Mouse (Mus musculus) bone marrow macrophage, adult 2 months (primary cell): ENCODE results near the gene Tmem170b.

Experiments used
- CTCF ChIP-seq: IDR thresholded peaks from 2 replicates; pipeline ENCODE4 v1.5.1; 2012; ENCODE audit warnings: low read depth, mild to moderate bottlenecking, low read length, moderate library complexity
- POLR2A ChIP-seq: IDR thresholded peaks from 2 replicates; pipeline ENCODE4 v1.6.1; 2012; ENCODE audit warnings: mild to moderate bottlenecking, low read depth, low read length, borderline replicate concordance

DNA sequence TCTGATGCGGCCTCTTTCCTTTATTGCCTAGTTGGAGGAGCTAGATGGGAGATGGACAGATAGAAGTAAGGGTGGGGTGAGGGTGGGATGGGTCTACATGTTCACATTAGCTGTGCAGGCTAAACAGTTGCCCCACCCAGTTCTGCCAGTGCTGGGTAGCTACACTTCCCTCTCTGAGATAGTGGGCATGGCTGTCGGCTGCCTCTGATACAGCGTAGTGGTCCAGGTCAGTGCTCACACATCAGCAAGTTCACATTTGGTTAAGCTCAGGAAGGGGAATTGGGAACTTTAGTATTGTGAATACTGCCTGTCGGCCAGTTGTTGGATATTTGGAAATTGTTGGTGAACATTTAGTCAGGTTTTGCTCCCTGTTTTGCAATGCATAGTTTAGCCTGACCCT is 13.8 kb downstream of the Tmem170b start:
- TF ChIP-seq CTCF (no peak), POLR2A (no peak)
